Mouse (Mus musculus) cerebellum, adult 11-12 months (tissue): ENCODE measurements around the gene 1700012B07Rik.

Experiments used
- DNase-seq: peaks from one replicate; pipeline ENCODE4 v3.0.0; 2022

Gene 1700012B07Rik

DNA sequence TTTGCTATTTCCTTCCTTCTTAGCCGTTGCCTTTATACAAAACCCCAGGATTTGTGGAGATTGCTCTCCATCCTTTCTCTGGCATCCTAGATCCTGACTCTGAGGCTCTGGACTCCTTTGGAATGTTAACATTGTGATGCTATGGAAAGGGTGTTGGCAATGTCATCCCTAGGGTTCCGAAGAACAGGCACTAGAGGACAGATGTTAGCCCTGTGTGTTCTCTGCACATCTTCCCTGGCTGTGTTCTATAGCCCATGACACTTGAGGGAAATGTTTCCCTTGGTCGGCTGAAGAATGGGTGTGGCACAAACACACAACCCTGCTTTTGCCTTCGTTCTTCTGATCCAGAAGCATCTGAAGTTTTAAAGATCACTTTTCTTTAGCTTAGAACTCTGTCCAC, at the start of gene 1700012B07Rik:
TSS of gene 1700012B07Rik (minus strand) at position 101 of the 400 bp plus-strand sequence.
- no peak for DNase-seq

DNA sequence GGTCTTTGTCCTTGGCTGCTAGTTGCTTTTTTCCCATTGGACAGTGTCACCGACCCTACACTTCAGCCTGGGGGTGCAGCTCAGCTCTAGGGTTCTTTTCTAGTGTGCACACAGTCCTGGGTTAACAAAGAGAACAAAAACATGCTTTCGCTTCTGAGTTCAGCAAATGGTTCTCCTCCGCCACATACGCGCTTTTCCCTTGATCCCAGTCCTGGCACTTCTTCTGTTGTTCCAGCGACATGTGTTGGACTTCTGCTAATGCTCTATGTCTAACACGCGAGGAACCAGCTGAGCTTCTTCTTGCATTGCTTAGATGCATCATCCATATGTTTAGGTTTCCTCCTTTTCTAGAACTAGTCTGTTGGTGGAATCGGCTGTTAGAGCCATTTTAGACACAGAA, 48.9 kb upstream of the 1700012B07Rik start:
- no peak for DNase-seq

DNA sequence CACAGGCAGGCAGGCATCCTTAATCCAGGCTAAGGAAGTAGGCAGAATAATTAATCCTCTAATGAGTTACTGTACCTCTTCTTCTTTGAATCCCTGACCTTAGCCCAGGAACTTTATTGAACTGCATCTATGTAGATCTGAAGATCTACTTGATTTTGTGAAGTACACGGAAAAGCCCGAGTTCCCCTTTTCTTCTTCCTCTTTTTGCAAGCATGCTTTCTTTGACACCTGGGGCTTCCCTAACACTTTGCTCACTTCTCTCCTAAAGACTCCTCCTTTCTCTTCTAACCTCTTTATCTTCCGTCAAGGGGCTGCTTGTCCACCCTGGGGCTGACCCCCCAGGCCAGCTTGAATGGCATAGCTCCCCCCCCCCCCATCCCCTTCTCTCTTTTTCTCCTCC, 48.0 kb upstream of the 1700012B07Rik start:
- DNase-seq, result no peak

DNA sequence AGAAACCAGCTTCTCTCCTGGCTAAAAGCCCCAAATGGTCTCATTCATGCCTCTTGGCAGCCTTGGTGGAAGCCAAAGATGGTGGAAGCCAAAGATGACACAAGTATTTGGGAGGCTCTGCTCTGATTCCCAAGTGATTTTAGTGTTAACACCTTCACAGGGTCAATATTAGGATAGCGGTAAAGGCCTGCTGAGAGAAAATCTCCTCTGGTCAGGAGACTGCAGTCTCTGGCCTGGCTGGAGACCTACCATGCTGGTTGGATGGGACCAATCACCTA, 47.6 kb upstream of the 1700012B07Rik start:
- DNase-seq, result no peak

DNA sequence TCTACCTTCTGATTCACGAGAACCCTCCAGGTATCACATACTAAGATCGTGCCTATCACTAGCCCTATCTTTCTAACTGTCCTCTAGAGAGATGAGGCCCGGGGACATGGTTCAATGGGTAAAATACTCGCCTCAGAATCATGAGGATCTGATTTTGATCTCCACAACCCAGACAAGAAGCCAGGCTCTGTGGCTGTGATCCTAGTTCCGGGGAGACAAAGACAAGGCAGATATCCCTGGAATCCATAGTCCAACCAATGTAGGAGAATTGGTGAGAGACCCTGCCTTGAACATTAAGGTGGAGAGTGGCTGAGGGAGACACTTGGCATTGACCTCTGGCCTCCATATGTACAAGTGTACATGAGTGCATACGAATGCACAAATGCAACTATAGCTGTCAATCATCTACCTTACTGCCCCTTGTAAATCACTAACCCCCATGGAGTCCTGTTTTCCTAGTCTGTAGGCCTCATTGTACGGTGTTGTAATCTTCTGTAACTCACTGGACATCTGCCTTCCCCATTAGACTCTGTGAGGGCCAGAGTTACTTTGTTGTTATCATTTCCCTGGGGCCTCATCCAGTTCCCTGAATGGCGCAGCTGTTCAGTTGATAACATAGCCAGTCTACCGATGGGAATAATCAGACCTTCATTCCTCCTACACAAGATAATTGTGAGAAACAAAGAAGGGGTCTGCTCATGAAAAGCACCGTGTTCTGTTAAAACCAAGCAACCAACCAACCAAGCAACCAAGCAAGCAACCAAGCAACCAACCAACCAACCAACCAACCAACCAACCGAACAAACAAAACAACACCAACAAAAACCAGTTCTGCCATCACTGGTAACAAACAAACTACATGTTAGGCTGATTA, 47.0 kb upstream of the 1700012B07Rik start:
- DNase-seq, result no peak

DNA sequence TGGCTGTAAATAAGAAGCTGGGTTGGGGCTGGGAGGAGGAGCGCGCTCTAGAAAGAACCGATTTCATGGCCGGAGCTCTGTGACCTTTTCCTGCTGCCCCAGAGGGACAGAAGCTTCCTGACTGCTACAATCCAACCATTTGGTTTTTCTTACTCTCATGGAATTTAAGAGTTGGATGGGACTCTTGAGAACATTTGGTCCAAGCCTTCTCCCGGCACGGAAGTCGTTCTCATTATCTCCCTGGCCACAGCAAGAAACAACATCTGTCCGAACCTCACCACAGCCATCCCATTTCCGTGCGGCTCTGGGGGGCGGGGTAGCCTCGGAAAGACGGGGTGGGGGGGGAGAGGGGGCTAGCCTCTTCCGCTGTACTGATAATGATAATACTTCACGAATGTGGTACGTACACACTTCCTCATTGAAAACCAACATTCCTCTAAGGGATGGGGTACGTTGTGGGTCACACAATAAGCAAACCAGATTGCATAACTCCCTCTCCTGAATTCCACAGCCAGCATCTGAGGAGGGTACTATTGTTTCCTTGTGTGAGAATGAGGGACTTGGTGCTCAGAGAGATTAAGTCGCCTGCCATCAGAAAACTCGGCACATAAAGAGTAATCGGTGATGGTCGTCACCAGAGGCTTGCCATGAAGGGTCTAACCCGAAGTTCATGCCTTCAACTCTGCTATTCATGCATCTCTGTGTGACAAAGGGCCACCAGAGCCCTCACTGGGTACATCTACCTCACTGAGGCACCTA, 46.2 kb upstream of the 1700012B07Rik start:
- no peak for DNase-seq

DNA sequence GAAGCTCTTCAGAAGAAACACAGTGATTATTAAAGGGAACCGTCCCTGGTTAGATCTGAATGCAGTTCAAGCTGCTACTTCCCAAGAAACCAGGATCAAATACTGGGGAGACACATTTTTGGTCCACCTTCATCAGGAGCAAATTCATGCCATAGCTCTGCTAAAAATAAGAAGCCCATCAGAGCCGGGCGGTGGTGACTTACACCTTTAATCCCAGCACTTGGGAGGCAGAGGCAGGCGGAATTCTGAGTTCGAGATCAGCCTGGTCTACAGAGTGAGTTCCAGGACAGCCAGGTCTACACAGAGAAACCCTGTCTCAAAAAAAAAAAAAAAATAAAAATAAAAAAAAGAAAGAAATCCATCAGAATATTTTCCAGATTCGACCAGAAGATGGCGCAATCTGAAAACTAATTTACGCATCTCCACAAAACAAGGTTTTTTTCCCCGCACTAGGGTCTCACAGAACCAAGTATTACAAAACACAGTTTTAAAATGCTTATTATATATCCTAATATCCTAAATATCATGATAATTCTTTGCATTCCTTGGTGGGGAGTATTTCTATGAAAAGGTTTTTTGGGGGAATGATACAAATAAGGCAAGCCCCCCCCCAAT, 45.4 kb upstream of the 1700012B07Rik start:
- no peak for DNase-seq

DNA sequence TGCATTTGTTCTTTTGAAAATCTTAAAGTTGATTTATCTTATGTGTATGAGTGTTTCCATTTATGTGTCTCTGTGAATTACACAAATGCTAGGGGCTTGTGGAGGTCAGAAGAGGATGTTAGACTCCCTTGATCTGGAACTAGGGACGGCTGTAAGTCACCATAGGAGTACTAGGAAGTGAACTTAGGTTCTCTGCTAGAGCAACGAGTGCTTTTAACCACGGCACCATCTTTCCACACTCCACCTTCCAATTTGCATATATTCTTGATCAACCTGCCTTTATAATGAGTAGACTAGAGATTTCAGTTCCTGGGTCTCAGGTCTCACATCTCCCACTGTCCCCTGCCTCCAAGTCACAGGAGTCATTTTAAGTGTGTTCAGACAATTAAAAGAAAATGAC, 44.8 kb upstream of the 1700012B07Rik start:
- no peak for DNase-seq

DNA sequence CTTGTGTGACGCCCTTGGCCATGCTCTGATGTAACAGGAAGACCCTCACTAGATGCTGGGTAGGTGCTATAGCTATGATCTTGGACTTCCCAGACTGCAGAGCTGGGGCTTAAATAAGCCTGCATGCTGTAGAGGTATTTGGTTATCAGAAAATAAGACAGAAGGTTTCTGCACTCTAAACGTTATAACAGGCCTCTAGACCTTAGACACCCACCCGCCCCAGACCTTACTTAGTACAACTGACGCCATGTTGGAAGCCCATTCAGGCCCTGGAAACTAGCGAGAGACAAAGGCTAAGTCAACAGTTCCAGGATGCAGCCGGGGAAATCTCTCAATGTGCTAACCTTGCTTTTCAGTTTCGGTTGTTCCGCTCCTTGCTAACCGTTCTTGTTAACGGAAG, 44.2 kb upstream of the 1700012B07Rik start:
- no peak for DNase-seq

DNA sequence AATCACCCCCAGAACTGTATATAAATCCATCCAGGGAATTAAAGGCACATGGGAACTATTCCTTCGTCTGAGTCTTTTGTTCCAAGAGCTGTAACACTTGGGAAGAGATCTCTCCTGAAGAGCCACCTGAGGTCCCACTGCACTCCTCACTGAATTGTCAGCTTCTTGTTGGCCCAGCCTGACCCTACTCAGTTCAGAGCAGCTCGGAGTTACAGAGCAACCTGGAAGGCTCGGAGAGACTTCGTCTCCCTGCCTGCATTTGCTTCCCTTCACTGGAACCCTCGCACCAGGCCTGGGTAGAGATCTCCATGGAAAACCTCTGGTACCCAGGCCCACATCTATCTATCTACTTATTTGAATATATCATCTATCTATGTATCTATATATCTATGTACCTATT, 40.0 kb upstream of the 1700012B07Rik start:
- DNase-seq, result no peak

DNA sequence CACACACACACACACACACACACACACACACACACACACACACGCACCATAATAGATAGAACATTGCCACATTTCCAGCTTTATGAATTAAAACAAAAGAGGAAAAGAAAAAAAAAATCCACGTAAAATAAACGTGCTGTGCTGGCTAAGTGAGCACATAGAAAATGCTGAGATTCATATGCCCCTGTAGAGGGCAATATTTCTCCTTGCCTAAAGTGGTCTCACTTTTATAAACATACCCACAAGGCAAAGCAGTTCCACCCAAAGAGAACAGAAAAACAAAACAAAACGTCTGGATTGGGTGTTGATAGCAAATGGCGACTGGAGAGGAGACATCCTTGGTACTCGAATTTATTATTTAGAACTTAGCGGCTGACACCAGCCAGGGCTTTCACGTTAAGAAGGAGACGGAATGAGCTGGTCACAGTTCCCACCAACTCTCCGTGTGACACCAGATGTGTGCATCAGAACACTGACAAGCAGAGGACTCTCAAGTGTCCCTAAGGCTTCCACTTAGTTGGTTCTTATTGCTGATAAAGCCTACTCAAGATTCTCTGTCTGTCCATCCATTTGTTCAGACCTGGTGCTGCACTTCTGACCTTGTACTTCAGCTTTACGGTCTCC, 38.8 kb upstream of the 1700012B07Rik start:
- no peak for DNase-seq

DNA sequence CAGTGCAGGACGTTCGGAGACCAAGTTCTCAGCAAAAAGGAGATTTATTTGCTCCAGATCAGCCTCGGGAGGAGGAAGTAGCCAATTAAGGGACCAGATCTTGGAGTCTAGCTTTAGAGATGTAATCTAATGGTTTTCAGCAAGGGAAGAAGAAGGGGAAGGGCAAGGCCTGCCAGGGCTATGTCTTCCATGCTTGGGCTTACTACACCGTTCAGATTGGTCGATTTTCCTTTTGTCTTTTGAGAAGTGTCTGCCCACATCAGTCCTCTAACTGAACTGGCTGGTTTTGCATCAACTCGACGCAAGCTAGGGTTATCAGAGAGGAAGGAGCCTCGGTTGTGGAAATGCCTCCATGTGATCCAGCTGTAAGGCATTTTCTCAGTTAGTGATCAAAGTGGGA, 37.7 kb upstream of the 1700012B07Rik start:
- no peak for DNase-seq

DNA sequence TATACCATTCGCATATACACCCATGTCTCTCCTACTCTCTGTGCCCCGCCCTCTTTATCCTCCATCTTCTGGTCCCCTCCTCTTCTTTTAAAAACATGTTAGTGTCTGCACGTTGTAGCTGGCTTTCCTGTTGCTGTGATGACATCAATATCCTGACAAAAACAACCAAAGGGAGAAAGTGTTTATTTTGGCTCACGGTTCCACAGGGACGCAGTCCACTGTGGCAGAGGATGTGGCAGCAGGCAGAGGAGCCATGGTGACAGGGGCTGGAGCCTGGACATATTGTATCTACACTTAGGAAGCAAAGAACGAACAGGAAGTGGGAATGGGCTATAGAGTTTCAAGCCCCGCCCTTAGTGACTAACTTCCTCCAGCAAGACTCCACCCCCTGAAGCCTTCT, 36.1 kb upstream of the 1700012B07Rik start:
- no peak for DNase-seq

DNA sequence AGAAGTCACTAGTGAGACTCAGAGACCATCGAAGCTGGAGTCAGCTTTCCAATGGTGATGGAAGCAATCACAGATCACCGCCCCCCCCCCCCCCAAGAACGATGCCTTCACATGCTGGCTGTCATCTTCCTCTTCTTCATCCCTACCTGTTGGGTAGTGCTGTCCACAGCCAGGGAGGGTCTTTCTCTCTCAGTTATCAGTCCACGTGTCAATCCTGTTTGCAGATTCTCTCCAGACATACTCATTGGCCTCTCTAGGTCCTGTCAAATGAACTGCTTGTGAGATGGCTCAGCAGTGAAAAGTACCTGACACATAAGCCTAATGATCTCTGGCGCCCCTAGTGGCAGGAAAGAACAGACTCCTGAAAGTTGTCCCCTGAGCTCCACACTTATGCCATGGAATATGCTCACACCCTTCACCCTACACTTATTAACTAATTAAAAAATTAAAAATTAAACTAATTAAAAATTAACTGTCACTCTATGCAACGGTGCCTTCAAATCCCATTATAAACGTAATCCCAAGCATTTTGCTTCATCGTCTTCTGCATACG, 35.4 kb upstream of the 1700012B07Rik start:
- DNase-seq, result peak; percentile 13

DNA sequence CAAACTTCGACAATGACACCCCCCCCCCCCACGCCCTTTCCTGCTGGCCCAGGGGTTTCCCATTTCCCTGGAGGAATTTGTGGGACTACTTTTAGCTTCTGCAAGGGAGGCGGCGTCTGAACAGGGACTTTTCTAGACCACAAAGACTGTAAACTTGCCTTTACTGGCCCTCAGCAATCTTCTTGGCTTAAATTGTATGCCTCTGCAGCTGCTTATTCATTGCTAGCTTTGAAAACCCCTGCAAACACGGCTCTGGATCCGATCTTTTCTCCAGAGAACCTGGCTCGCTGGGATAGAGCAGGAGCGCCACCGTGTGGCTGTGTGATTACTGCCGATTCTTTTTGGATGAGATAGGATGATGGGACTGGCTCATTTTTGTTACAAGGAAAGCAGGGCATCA, 32.7 kb upstream of the 1700012B07Rik start:
- peak; percentile 46 for DNase-seq

DNA sequence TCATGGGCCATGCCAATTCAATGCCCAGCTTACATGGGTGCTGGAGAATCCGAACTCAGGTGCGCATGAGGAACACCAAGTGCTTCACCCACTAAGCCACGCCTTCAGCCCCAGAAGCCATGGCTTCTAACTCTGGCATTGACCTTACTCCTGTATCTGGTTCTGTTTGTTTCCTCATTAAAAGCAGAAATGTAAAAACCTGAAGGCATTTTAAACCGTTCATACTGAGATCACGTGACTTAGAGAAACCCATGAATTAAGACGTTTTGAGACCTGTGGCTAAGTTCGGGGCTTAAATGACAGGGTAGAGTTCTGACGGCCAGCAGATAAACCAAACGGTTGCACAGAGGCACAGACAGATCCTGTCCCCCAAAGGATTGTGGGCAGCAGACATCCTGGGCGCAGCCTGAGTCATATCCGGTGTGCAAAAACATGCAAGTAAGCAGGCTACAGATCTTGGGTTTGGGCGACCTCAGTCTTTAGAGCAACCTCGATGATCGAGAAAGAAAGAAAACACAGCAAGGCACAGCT, 32.2 kb upstream of the 1700012B07Rik start:
- DNase-seq, result no peak

DNA sequence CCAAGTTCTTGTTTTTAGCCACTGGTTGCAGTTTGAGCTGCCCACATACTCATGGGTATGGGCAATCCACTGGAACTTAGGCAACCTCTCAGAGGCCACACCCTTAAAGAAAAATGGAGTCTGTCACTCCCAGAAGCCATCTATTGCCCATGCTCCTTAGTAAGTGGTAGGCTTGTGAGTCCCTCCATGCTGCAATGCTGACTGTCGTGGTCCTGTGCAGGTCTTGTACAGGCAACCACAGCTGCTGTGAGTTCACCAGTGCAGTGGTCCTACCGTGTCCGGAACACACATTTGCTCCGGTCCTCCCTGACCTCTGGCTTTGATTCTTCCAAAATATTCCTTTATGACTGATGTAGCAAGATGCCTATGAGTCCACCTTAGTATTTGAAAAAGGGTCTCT, 31.6 kb upstream of the 1700012B07Rik start:
- DNase-seq, result no peak

DNA sequence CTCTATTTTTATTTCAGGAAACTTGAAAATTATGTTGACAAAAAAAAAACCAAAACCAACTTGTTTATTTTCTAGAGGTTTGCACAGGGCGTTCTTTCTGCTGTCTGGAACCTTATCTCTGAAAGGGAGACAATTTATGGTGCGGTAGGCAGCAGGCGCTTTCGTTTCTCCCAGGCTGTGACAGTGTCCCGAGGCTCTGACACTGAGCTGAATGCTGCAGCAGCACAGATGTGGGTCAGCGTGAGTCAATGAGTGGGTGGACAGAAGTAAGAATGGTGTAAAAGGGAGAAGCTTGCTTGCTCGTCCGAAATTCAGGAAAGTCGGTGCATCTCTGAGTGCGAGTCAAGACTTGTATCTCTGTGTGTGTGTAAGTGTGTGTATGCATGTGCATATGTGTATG, 29.2 kb upstream of the 1700012B07Rik start:
- DNase-seq, result no peak

DNA sequence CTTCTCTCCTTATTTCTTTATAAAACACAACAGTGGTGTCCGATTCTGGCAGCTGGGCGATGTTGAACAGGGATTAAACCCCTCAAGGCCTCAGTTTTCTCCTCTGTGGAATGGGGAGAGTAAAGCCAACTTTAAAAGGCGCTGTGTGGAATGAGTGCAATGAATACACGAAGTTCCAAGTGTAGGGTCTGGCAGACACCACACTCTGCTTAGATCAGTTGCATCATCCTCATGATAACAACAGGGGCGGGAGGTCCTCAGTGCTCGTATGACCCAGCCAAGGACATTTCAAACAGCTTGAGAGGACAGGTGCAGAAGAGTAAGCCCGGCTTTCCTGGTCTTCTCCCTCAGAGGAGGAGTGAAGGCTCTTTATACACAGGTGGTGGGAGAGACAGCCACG, 26.2 kb upstream of the 1700012B07Rik start:
- no peak for DNase-seq

DNA sequence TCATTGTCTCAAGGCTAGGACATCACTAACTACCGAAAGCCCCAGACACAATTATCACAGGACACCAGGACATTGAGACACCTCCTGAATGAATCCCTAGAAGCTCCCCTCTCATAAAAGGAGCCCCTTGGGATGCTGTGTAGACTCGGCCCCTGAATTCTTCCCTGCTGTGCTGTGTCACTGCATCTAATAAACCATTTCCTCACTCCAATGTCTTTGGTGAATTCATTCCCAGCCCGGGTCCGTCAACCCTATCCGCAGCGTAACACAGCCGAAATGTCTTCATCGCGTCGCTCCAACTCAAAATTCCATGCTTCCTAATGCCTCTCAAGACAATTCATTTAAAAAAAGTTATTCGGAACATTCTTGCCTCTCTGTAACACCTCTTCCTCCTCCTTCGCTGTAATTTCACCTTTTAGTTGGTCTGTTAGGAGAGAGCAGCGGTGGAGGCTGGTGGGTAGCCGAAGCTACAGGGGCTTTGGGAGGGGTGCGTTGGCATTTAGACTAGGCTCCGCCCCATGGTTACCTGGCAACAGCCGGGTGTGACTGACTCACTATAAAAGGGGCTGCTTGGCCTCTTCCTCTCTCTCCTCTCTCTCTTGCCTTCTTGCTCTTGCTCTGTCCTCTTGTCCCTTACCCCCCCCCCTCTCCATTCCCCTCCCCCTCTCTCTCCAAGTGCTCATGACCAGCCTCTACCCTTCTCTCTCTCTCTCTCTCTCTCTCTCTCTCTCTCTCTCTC, 25.6 kb upstream of the 1700012B07Rik start:
- no peak for DNase-seq

DNA sequence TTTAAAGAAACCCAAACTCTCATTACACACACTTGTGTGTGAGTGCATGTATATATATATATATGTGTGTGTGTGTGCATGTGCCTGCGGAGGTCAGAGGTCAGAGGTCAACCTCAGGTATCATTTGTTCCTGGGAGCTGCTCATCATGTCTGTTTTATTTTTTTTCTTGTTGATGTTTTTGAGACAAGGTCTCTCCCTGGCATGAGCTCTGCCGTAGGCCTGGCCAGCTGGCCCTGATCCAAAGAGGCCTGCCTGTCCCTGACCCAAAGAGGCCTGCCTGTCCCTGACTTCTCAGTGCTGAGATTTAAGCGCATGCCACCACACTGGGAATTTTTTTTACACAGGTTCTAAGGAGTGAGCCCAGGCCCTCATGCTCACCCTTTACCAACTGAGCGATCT, 24.1 kb upstream of the 1700012B07Rik start:
- DNase-seq, result no peak

DNA sequence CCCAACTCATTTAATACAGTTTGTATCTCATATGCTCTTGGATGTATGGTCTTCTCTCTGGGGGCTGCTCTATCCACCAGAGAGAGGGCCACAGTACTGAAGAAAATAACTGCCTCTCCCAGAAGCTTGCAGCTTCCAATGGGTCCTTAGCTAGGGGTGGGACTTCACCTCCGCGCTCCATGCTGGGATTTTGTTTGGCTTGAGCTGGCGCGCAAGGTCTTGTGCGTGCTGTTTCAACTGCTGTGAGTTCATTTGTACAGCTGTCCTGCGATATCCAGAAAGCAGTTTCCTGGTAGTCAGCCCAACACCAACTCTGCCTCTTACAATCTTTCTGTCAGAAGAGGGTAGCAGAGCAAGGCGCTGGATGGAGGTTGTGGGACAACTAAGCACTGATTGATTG, 18.5 kb upstream of the 1700012B07Rik start:
- no peak for DNase-seq
